Mouse (Mus musculus) erythroblast, adult 5-6 weeks (primary cell): Measurements from ENCODE around the gene Castor1. TPM values are rescaled to one million over a fixed set of nuclear protein-coding genes. Genes with fewer than 3 reads are reported as not detected.

Source experiments
- ATAC-seq: replicated peaks from 2 replicates; pipeline ENCODE4 v1.8.0; 2016; ENCODE audit warnings: moderate number of reproducible peaks, mild to moderate bottlenecking, moderate TSS enrichment, inconsistent platforms; ENCODE audit not compliant: poor library complexity, low FRiP score, severe bottlenecking
- total RNA-seq, 2 experiments: library from RNA; stranded (forward) in 1 of 2; stranded (reverse) in 1 of 2; fragments of 150-400 nt in 1 of 2; fragments of 200-764, 138-1000 nt in 1 of 2; gene quantifications; 2 replicates each; pipeline versions ENCODE4 v1.2.3 to v1.2.4; 2015 to 2017; ENCODE audit warnings: low replicate concordance in 2 of 2

Castor1 gene
- total RNA-seq, 2 experiments from 2014 or later: not detected

DNA sequence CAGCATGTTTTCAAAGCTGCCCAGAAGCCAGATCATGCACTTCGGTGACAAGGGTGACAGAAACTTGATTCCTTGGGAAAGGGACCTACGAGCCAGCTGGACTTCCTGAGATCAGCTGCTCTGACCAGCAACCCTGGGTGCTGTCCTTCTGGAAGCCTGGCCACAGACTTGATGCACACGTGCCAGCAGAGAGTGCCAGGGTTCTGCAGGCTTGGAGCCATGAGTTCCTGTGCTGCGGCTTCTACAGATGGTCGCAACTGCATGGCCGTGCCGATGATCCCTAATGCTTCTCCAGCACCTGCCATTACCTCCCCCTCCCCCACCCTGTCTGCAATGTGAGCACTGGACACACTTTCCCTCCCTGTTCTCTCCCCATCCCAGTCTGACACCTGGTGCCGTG lies 10.4 kb downstream of the Castor1 start:
- ATAC-seq: no peak

DNA sequence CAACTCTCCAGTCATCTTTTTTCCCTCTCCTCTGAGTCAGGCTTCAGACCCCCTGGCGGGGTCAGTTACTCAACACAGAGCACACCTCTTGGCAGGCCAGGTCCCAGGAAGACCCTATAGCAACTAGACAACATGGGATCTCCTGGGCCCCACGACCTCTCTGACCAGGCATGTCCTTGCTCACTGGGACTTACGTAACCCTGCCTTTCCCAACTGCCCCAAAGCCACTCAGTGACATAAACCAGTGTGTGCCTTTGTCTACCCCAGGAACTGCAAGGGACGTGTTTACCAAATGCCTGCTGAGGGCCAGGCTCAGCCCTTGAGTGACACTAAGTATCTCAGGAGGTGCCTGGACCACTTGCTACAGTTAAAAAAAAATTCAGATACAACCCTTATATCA lies 11.8 kb downstream of the Castor1 start:
- ATAC-seq: no peak

DNA sequence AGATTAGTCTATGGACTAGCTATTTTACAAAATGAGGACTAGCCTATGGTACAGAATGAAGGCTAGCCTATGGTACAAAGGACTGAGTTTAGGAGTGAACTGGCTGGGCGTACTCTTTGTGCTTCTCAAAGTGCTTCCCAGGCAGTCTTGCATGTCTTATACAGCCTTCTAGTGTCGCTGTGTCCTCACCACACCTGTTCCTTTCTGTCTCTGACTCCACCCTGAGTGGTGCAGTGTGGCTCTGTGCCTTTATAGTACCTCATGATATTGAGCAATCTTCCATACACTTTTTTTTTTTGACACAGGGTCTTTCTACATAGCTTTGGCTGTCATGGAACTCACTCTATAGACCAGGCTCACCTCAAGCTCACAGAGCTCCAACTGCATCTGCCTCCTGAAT lies 13.4 kb downstream of the Castor1 start:
- ATAC-seq: no peak

DNA sequence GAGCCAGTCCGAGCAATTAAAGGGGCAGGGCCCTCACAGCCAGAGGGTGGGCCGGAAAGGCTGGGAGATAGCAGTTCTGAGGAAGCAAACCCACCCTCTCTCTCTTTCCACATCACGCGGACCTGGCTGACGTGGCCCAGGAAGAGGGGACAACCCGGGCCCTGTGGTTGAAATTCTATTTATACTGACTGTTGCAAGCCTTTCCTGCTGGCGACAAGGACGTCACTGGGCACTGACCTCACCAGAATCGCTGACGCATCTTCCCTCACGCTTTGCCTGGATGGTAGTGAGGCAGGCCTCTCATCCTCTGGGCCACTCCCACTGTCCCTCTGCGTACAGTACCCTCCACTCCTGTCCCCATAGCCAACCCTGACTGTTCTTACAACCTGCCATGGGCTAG lies 14.6 kb downstream of the Castor1 start:
- no peak for ATAC-seq

DNA sequence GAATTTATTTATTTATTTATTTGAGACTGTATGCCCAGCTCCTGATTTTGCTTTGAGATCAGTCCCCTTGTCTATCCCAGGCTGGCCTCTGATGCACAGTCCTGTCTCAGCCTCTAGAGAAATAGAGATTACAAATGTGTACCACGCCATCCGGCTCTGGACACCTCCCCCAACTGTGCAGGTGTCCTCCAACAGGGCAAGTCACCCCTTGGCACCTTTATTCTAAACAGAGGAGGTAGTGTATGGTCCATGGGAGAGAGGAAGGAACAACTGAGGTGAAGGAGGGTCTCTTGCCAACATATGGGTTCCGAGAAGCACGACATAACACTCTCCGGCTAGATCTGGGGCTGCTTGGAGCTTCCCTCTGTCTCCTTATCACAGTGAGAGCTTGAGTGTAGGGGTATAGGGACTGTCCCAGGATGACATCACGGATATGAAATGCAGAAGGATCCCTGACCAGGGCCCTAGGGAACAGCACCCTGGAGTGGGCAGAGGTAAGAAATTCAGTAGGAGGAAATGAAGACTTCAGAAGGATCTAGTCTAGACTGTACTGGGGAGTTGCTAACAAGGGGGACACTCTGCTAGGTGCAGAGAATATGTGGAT lies 17.1 kb downstream of the Castor1 start:
- no peak for ATAC-seq

DNA sequence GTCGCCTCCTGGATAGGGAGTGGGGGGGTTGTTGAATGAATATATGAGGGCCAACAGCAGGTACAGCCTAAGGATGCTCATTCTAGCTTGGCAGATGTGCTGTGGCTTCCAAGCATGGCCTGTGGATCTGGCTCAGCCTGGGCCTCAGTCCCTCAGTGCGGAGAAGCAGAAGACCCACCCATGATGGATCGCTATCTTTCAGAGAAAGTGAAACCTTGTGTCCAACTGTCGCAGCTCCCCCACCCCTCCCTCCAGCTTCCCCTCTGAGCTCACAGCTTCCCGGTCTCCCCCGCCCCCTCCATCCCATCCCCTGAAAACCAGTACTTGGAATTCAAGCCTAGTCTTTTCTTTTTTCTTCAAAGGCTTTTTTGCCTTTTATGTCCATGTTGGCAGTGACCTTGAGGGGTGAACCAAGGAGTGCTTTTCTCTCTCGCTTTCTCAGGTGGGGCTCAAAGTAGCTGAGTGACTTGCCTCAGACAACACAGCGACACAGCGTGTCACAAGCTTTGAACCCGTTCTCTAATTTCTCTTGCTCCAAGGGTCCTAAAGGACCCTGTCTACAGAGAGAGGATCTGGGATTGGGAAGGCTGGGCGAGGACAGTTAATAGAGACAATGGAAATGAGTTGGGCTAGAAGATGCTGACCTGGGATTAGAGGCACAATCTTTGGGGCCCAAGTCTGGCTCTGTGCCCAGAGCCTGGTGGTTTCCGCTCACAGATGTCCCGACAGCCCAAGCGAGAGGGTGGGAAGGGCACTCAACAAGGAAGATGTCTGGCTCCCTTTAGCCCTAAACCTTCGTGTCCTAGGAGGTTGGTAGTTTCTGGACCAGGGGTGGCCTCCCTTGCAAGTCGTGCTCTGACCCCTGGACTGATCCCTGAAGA lies 17.9 kb downstream of the Castor1 start, which contains the start of gene Osm:
TSS of gene Osm (plus strand) at position 756 of the 881 bp plus-strand sequence.
- peak; percentile 63 for ATAC-seq

DNA sequence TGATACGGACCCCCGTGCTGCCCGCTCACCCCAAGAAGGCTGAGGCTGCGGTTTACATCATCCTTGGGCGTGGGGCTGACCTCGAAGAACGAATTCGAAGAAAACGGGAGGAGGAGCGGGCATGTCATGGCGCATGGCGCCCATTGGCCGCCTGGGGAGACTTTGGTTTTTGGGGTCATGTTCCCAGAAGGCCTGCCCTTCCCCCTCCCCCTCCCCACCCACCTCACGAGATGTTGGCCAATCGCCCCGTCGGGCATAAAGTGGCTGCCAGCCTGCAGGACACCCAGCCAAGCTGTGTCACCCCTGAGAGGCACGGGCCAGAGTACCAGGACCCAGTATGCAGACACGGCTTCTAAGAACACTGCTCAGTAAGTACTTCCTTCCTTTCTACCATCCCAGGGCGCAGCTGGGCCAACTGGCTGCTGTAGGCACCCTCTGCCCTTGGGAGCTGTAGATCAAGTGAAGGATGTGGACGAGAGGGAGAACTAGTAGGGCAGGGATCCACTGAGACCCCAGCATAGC lies 18.6 kb downstream of the Castor1 start:
- peak; percentile 41 for ATAC-seq

DNA sequence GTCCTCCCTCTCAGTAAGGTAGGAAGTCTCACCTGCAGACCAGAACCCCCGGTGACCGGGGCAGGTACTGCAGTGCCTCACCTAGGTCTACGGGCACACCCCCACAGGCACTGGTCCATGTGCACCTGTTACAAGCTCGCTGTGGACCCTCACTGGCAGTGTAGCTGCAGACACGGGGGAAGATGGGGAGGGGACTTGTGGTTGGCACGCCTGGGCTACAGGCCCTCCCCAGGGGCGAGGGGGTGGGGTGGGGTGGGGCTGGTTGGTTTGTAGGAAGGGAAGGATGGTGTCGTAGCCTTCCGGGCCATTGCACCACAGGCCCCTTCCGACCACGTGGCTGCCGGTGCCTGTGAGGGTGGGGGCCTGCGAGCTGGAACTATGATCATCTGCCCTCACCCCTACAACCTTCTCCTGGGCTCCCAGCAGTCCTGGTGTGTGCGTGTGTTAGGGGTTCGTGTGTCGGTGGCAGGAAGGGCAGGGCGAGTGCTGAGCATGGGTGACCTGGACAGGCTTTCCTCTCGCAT lies 19.4 kb downstream of the Castor1 start:
- no peak for ATAC-seq

DNA sequence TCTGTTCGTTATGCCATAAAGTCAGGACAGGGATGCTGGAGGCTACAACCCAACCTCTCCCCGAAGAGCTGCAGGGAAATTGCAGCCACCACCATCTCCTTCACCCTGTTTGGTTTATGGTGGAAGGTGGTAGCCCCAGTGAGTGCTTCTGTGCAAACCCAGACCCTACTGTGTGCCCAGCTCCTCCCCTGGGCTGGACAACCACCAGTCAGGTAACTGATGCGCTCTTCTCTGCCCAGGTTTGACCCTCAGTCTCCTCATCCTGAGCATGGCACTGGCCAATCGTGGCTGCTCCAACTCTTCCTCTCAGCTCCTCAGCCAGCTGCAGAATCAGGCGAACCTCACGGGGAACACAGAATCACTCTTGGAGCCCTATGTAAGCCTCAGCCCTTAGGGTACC lies 20.1 kb downstream of the Castor1 start:
- ATAC-seq: no peak

DNA sequence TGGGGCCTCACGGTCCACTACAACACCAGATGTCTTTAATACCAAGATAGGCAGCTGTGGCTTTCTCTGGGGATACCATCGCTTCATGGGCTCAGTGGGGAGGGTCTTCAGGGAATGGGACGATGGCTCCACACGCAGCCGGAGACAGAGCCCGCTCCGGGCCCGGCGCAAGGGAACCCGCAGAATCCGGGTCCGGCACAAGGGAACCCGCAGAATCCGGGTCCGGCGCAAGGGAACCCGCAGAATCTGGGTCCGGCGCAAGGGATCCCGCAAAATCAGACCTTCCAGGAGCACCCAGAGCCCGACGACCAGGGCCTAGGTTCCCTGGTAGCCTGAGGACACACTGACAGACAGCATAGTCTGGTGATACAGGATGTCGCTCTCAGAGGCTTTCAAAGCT lies 21.7 kb downstream of the Castor1 start:
- no peak for ATAC-seq

DNA sequence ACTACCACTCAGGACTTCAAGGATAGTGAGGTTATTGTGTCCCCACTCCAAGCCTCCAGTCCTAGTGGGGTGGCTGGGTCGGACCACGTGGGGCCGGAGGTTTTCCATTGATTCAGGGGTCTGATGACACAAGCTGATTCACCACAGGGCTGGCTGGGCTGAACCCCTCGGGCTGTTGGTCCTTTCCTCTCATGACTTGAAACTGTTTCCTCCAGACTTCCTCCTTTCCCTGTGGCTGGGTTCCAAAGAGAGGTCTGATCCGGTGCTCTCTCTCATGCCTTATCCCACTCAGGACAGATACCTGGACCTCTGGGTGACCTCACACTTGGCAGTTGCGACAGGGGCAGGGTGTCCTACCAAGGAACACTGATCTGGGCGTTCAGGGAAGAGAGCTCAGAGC lies 22.1 kb downstream of the Castor1 start:
- ATAC-seq: no peak

DNA sequence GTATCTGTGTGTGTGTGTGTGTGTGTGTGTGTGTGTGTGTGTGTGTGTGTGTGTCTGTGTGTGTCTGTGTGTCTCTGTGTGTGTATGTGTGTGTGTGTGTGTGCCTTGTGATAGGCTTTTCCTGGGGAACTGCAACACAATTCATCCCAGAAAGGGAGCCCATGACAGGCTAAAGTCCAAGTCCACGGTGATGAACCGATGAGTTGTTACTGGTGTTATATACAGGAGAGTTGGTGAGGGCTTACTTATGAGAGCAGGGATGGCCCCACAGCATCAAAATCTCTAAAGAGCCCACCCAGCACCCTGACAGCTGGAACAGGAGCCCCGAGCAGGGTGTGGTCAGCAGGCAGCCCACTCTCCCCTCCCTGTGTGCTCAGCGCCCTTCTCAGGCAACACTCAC lies 23.2 kb downstream of the Castor1 start:
- ATAC-seq: no peak

DNA sequence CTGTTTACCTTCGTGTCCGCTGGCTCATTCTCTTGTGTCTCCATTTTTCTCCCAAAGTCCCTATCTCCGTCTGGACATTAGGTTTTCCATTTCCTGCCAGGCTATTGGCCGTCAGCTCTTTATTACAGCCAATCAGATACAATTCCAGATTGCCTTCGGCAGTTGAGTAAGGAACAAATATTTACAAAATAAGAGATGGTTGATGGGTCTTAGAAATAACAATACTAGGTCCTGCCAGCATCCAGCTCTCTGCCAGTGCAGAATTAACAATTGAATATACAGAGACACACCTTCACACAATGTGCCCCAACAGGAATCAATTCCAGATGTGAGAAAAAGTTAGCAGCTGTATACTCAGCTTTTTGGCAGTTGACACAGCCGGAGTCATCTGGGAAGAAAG lies 28.1 kb downstream of the Castor1 start:
- ATAC-seq: no peak

DNA sequence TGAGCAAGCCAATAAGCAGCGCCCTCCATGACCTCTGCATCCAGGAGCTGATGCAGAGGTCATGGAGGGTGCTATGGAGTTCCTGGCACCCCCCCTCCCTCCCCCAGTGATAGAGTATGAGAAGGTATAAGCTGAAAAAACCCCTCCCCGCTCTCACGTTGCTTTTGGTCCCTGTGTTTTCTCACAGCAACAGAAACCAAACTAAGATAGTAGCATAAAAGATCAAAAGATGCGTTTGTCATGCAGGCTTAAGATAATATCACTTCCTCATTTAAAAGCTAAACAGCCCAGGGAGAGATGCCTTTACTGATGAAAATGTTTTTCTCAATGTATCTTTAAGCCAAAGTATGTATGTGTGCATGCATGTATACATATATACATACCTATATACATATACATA lies 28.6 kb downstream of the Castor1 start:
- ATAC-seq: no peak

DNA sequence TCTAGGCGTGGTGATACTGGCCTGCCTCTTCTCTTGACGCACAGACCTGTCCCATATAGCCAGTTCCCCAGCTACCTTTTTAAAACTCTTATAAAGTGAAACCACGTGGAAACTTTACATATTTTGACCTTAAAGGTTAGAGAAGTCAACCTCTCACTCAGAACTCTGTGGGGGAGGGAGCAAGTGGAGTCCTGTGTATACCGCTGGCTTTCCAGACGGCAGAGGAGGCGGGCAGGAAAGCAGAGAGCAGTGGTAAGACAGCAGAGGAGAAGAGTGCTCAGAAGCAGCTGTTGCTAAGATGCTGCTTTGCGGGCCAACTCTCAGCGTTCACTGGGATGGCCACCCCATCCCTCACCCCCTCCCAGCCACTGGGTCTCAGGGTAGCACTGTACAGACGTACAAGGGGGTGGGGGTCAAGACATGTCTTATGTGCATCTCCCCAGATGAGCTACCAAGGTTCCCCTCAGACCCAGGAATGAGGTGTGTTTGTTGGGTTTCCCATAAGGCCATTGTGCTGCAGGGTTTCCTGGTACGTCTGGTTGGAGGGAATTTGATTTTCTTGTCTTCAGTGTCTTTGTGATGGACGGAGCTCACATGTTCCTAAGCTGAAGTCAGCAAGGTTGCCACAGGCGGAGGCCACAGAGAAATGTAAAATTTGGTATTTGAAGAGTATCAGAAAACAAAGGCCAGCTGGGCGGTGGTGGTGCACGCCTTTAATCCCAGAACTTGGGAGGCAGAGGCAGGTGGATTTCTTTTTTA lies 29.4 kb downstream of the Castor1 start:
- no peak for ATAC-seq

DNA sequence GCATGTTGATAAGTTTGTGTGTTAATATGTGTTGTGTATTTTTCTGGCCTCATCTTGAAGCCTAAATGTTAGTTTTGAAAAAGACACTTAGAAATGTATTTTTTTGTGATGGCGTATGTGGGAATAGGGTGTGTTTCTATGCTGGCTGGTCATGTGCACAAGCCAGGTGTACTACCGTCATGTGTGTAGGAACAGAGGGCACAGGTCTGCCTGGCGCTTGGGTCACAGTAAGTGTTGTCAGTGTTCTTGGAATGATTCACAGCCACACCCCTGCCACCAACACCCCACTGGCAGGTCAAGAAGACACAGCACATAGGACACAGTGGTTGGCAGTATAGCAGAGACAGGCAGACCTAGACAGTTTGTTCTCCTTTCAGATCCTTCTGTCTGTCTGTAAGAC lies 31.1 kb downstream of the Castor1 start:
- no peak for ATAC-seq

DNA sequence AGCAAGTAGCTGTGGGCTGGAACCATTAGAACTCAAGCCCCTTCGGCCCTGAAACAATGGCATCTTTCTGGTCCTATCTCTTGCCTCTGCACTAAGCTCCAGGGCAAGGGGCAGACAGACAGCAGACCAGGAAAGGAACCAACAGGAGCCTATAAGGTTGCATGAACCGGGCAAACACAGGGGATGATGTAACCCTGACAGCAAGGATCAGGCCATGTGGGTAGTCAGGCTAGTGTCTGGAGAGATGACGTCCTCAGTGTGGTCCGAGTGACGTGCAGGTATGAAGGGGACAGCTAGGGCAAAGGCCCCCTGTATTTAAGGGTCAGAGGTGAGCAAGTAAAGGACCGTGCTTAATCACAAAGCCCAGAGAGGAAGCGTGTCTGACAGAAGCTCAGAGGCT lies 32.3 kb downstream of the Castor1 start:
- ATAC-seq: no peak

DNA sequence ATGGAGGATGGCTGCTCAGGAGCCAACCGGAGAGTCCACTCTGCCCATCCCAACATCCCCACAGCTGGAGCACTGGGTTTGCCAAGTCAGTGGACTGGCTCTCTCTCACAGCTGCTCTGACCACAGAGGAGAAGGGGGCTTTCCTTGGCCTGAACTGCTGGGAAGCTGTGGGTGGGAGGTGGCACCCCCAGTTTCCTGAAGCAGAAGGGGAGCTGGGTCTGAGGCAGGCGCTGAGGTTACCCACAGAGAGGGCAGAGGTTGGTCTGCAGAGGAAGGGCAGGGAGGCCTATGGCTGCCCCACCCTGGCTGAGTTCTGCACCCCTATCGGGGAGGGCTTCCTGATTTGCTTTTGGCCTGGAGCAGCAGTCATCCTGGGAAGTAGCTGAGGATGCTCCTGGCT lies 33.4 kb downstream of the Castor1 start:
- no peak for ATAC-seq

DNA sequence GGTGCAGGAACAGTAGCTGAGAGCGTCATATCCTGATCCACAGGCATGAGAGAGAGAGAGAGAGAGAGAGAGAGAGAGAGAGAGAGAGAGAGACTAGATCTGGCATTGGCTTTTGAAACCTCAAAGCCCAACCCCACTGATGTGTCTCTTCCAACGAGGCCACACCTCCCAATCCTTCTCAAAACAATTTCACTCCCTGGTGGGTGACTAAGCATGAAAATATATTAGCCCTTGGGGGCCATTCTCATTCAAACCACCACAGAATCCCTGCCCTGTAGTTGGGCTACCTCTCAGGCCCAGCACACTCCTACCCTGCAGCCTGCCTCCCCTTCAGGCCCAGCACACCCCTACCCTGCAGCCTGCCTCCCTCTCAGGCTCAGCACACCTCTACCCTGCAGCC lies 34.9 kb downstream of the Castor1 start:
- no peak for ATAC-seq

DNA sequence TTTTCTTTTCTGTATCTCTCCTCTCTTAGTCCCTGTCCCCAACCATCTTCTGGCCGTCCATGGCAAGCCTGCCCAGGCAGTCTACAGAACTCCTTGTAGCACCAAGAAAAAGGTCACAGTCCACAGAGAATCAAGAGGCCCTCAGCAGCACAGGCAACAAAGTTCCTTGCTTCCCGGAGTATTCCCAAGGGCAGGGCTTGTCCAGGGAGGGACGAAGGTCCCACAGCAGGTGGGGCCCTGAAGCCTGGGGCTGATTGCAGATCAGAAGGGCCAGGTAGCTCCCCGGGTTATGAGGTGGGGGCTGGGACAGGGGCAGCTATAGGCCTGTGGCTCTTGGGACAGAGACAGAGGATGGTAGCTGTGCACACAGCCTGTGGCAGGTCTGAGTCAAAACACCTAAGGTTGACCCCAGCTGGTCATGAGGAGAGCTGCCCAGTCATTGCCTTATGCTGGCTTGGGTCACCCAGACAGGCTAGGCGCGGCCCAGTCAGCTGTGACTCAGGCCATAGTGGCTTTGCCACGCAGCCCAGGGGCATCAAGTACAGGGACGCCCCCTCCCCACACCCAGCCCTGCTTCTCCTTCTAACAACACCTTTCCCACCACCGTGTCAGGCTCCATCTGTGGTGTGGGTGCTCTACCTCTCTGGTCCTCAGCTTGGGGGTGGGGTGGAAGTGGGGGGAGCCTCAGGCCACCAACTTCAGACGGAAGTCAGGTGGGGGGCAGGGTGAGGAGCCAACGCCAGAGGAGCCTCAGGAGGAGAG lies 39.0 kb downstream of the Castor1 start, which contains the start of gene Lif:
TSS of gene Lif (plus strand) at position 712 of the 762 bp plus-strand sequence.
- ATAC-seq: no peak
